ENCODE assay signal across 8 mouse cellular contexts in genomic region chr7:134725551-134726529, GRCm38 (mm10). TPM values are rescaled to one million over a fixed set of nuclear protein-coding genes. Genes with fewer than 3 reads are reported as not detected.
A peak's percentile ranks its signal among the peaks of the same experiment; 100 is the strongest.
DNase-seq lines count a peak whose midpoint lies in the region; ATAC-seq and TF ChIP-seq lines count a peak whose summit lies in the region.
"Had no signal": no experiment of that assay in that cellular context is flagged by ENCODE, and none has a peak within 500 bp of the region (broad histone marks: within the 10 kb centered on the region; RNA-seq: fewer than 3 reads in every experiment).

No protein-coding gene starts in this region.

- H3K9ac ChIP-seq in intestine, postnatal 0 days (ENCODE audit: low read depth, low read length): no peak overlapping the region
- H3K9ac ChIP-seq: liver, embryonic 13.5 days had no signal

- ATAC-seq in intestine, postnatal 0 days: no peak

- peak overlapping the region; percentile 67 for H3K27ac ChIP-seq in intestine, postnatal 0 days (ENCODE audit: low read depth, low read length)
- H3K27ac ChIP-seq: liver, embryonic 13.5 days had no signal

- H3K4me2 ChIP-seq in intestine, postnatal 0 days (replicated peaks; ENCODE audit: low read depth): peak overlapping the region; percentile 45
- H3K4me2 ChIP-seq: liver, embryonic 13.5 days had no signal

- intact Hi-C loops in gastrocnemius, postnatal 36 days (cut with DNase I): no loop called here

- no peaks in the 10 kb centered on the region for H3K27me3 ChIP-seq in intestine, postnatal 0 days (replicated peaks; ENCODE audit: control insufficient read depth, insufficient read depth, low read length)
- H3K27me3 ChIP-seq: liver, embryonic 13.5 days had no signal

- H3K36me3 ChIP-seq in intestine, postnatal 0 days (ENCODE audit: control insufficient read depth, insufficient read depth): 0 out of 2 replicates have a peak, but pooled peaks cover under 1% of the 10 kb centered on the region
- H3K36me3 ChIP-seq: liver, embryonic 13.5 days had no signal

- 25% methylated on average over 11 of the region's 11 CpGs for WGBS in intestine, postnatal 0 days

- peak; percentile 16 for DNase-seq in ZHBTc4 (ENCODE audit: low read depth, low spot score)
- DNase-seq in brain, embryonic 18.5 days (ENCODE audit: low read depth, low spot score): peak; percentile 67
- DNase-seq in lung, postnatal 4 days: peak; percentile 70 to 89
- no peak for DNase-seq in gastrocnemius, postnatal 36 days
- DNase-seq in cerebellum, adult 9-10 months: no peak
- DNase-seq in ovary, postnatal 10 days (ENCODE audit: low spot score): no peak
- DNase-seq: liver, embryonic 13.5 days had no signal

- no peak overlapping the region for H3K4me3 ChIP-seq in intestine, postnatal 0 days (ENCODE audit: low read depth, low read length)
- H3K4me3 ChIP-seq: liver, embryonic 13.5 days had no signal

- TF ChIP-seq CTCF in intestine, postnatal 0 days (IDR thresholded peaks at IDR 0.05; ENCODE audit: low read depth): no peak

- no peaks in the 10 kb centered on the region for H3K4me1 ChIP-seq in intestine, postnatal 0 days (replicated peaks; ENCODE audit: control insufficient read depth, insufficient read depth, low read length)

- H3K9me3 ChIP-seq in intestine, postnatal 0 days (ENCODE audit: control insufficient read depth): no peaks in the 10 kb centered on the region
- H3K9me3 ChIP-seq: liver, embryonic 13.5 days had no signal

RNA-seq across cellular contexts. Expression of gene Dock1, which starts 55.4 kb away (rescaled TPM):
- polyA plus RNA-seq in intestine, postnatal 0 days (2015; fragmentation: Nextera tagmentation; extraction: Ambion mirVana): 8.7 and 9.7 TPM in 2 replicates
- 1 to 10 TPM; 7.3 to 8.8 TPM for total RNA-seq in gastrocnemius, postnatal 36 days (2021)

Comparison
In these comparisons a context has a peak if more than half of its experiments do, and no peak if none do; other contexts are left out.
1. DNase-seq: peak in ZHBTc4 (single experiment), brain, embryonic 18.5 days (single experiment) and lung, postnatal 4 days (2 of 2); none in gastrocnemius, postnatal 36 days (0 of 2), cerebellum, adult 9-10 months (single experiment) and ovary, postnatal 10 days (single experiment).